Mouse (Mus musculus) kidney, postnatal 0 days (tissue): ENCODE measurements around the gene Pacrg. TPM values are rescaled to one million over a fixed set of nuclear protein-coding genes. Genes with fewer than 3 reads are reported as not detected.

Source experiments
- ATAC-seq: fragments of 200-750 bp; cut with Nextera tagmentation; replicated peaks from 2 replicates; pipeline ENCODE4 v1.8.0; 2017; ENCODE audit warnings: low read depth, moderate number of reproducible peaks, moderate TSS enrichment, moderate library complexity; ENCODE audit not compliant: low FRiP score
- DNase-seq: peaks from one replicate; pipeline ENCODE4 v3.0.0-alpha.2; 2016; ENCODE audit warnings: low spot score
- H3K27ac ChIP-seq: fragments of 300-500 bp; sonication (generic); 2 replicates; pipeline ENCODE4 v1.5.1; 2014; ENCODE audit warnings: mild to moderate bottlenecking
- H3K27me3 ChIP-seq: fragments of 300-500 bp; sonication (generic); 2 replicates; pipeline ENCODE4 v1.6.1; 2014; ENCODE audit warnings: low read length, mixed read lengths; ENCODE audit not compliant: insufficient read depth
- H3K36me3 ChIP-seq: fragments of 300-500 bp; sonication (generic); 2 replicates; pipeline ENCODE4 v1.6.1; 2014; ENCODE audit warnings: low read length, mixed read lengths; ENCODE audit not compliant: insufficient read depth
- H3K4me1 ChIP-seq: fragments of 300-500 bp; sonication (generic); replicated peaks from 2 replicates; pipeline ENCODE4 v1.6.1; 2014; ENCODE audit warnings: antibody characterized with exemption, low read length, mixed read lengths; ENCODE audit not compliant: insufficient read depth
- H3K4me2 ChIP-seq: fragments of 300-500 bp; sonication (generic); 2 replicates; pipeline ENCODE4 v1.6.1; 2014; ENCODE audit warnings: mild to moderate bottlenecking, low read length, moderate library complexity, mixed read lengths
- H3K4me3 ChIP-seq: fragments of 300-500 bp; sonication (generic); replicated peaks from 2 replicates; pipeline ENCODE4 v1.5.1; 2014; ENCODE audit warnings: low read depth, low read length
- H3K9ac ChIP-seq: fragments of 300-500 bp; sonication (generic); 2 replicates; pipeline ENCODE4 v1.6.1; 2014; ENCODE audit warnings: low read depth, low read length
- H3K9me3 ChIP-seq: fragments of 300-500 bp; sonication (generic); replicated peaks from 2 replicates; pipeline ENCODE4 v1.6.1; 2016; ENCODE audit warnings: low read length, inconsistent platforms, mixed read lengths
- CTCF ChIP-seq: IDR thresholded peaks from 2 replicates; pipeline ENCODE4 v1.5.1; 2016; ENCODE audit warnings: antibody characterized with exemption, low read depth, mild to moderate bottlenecking, moderate library complexity
- WGBS: fragments of 180-500 bp; shearing (Covaris S2); extraction: QIAGEN DNeasy Blood & Tissue Kit; methylation state at CpG from one replicate; pipeline ENCODE4 v1.1.7; 2014; 5-methylcytosine and 5-hydroxymethylcytosine counted together
- polyA plus RNA-seq: library from polyadenylated mRNA; unstranded; fragments of >200 nt; fragmentation: Nextera tagmentation; extraction: Ambion mirVana; gene quantifications from 2 replicates; pipeline ENCODE4 v1.2.1, GENCODE M21; 2015

The Pacrg gene
- polyA plus RNA-seq, 1 experiment from 2014 or later = 3.1 TPM

DNA sequence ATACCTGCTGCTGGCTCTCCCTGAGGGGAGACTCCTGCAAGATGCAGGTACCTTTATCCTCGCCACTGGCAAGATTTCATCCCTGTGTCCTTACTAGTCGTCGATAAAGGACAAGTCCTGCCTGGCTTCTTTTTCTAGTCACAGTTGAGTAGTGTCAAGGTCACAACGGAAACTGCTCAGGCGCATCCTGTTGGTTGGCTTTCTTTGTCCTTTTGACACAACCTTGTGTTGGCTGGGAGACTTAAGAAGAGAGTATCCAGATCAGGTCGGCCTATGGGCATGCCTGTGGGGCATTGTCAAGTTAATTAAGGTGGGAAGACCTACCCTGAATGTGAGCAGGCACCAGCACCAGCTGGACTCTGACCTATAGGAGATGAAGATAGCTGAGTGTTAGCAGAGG is 483.8 kb downstream of the Pacrg start:
- no peak; the same call in 1 of the 2 replicates for ATAC-seq
- no peak for TF ChIP-seq CTCF
- no peak for DNase-seq
- Histone ChIP-seq H3K27ac (no peak overlapping the region), H3K9ac (no peak overlapping the region), H3K27me3 (no peaks in the 10 kb centered on the region), H3K4me1 (no peaks in the 10 kb centered on the region), H3K36me3 (no peaks in the 10 kb centered on the region), H3K9me3 (no peaks in the 10 kb centered on the region), H3K4me2 (no peak overlapping the region), H3K4me3 (no peak overlapping the region)
- WGBS = 24% methylated on average over 6 of the region's 6 CpGs

DNA sequence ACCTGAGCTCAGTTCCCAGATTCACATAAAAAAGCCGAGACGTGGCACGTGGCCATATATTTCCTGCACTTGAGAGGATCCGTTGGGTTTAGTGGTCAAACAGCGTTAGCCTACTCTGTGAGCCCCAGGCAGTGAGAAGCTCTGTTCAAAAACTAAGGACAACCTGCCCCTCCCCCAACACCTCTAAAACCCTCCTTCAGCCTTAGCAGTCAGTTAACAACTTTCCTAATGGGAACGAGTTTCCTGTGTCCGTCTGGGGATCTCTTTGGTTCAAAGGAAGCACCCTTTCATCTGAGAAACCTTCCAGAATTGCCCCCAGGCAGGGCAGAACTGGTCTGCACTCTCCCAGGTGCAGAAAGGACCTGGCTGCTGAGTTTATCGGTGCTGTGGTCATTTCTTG is 484.4 kb downstream of the Pacrg start:
- no peak for ATAC-seq
- peak; percentile 25 for DNase-seq

More for the DNA sequence above, 484.4 kb downstream of the Pacrg start:
- Histone ChIP-seq H3K9me3 (no peaks in the 10 kb centered on the region), H3K4me2 (no peak overlapping the region), H3K27ac (no peak overlapping the region), H3K4me1 (no peaks in the 10 kb centered on the region), H3K4me3 (no peak overlapping the region), H3K9ac (no peak overlapping the region), H3K36me3 (no peaks in the 10 kb centered on the region), H3K27me3 (no peaks in the 10 kb centered on the region)
- 11% methylated on average over 8 of the region's 8 CpGs for WGBS
- TF ChIP-seq CTCF = no peak

Other genes starting within 250 kb of the Pacrg start
- gene Prkn, start 73 bp upstream of the Pacrg start, polyA plus RNA-seq = 3.6 and 4.0 TPM in 2 replicates